Mouse (Mus musculus): ENCODE data around the gene Rhoc. TPM values are rescaled to one million over a fixed set of nuclear protein-coding genes. Genes with fewer than 3 reads are reported as not detected.

The Rhoc gene
- polyA plus RNA-seq, 1 experiment from 2014 or later, result 168 TPM

GRCm38 (mm10) chr3:104780561-104781420, 7.4 kb upstream of the Rhoc start, which contains the start of gene Ppm1j:
Ppm1j (plus strand) TSS chr3:104781056.
- H3K9me3 ChIP-seq (replicated peaks; ENCODE audit: control insufficient read depth, low read length), result no peaks in the 10 kb centered on the region
- H3K27me3 ChIP-seq (ENCODE audit: control insufficient read depth, insufficient read depth, low read length), result peaks cover 40% of the 10 kb centered on the region
- H3K4me1 ChIP-seq (ENCODE audit: control insufficient read depth, insufficient read depth, low read length), result peaks cover 18% of the 10 kb centered on the region
- H3K4me2 ChIP-seq (ENCODE audit: low read depth, low read length), result peak within 1 kb of the TSS; percentile 99
- no peaks in the 10 kb centered on the region for H3K36me3 ChIP-seq (ENCODE audit: control insufficient read depth, insufficient read depth, low read length)
- WGBS, result 2% methylated on average over 56 of the region's 56 CpGs
- peak within 1 kb of the TSS; percentile 52 for H3K4me3 ChIP-seq (replicated peaks; ENCODE audit: low read length)
- H3K9ac ChIP-seq (ENCODE audit: low read length), result peak within 1 kb of the TSS; percentile 65
- no peak within 1 kb of the TSS for H3K27ac ChIP-seq (ENCODE audit: low read length)
- ATAC-seq (ENCODE audit: insufficient read depth, low FRiP score), result peak; percentile 71; the same call in 1 of the 2 replicates

DNA sequence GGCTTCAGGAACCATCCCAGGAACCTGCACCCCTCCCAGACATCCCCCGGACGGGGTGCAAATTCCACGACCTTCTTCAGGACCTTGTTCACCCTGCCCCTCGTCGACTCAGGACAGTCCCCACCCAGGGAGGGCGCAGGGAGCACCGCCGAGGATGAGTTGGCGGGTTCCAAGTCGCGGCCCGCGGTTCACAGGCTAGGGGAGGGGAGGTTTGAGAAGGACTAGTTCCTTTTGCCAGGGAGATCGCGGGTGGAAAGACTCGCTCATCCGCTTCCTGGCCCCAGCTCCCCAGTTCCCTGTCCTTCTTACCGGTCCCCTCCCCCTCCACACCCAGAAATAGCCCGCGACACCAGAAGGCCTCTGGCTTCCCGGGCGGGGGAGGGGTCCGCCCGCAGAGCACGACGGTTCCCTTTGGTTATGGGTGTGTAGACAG, 6.7 kb upstream of the Rhoc start, which contains the start of gene Fam19a3:
Gene Fam19a3, minus strand, starts transcription at position 370 of the 433 bp plus-strand sequence.
- no peak for ATAC-seq (ENCODE audit: insufficient read depth, low FRiP score)
- Histone ChIP-seq H3K4me3 (replicated peaks; ENCODE audit: low read length) (peak within 1 kb of the TSS; percentile 52), H3K27ac (ENCODE audit: low read length) (no peak within 1 kb of the TSS), H3K4me2 (ENCODE audit: low read depth, low read length) (peak within 1 kb of the TSS; percentile 99), H3K27me3 (ENCODE audit: control insufficient read depth, insufficient read depth, low read length) (peaks cover 39% of the 10 kb centered on the region), H3K36me3 (ENCODE audit: control insufficient read depth, insufficient read depth, low read length) (no peaks in the 10 kb centered on the region), H3K4me1 (ENCODE audit: control insufficient read depth, insufficient read depth, low read length) (peaks cover 18% of the 10 kb centered on the region), H3K9me3 (replicated peaks; ENCODE audit: control insufficient read depth, low read length) (no peaks in the 10 kb centered on the region), H3K9ac (ENCODE audit: low read length) (peak within 1 kb of the TSS; percentile 65)
- WGBS, result under 1% methylated on average over 26 of the region's 26 CpGs

DNA sequence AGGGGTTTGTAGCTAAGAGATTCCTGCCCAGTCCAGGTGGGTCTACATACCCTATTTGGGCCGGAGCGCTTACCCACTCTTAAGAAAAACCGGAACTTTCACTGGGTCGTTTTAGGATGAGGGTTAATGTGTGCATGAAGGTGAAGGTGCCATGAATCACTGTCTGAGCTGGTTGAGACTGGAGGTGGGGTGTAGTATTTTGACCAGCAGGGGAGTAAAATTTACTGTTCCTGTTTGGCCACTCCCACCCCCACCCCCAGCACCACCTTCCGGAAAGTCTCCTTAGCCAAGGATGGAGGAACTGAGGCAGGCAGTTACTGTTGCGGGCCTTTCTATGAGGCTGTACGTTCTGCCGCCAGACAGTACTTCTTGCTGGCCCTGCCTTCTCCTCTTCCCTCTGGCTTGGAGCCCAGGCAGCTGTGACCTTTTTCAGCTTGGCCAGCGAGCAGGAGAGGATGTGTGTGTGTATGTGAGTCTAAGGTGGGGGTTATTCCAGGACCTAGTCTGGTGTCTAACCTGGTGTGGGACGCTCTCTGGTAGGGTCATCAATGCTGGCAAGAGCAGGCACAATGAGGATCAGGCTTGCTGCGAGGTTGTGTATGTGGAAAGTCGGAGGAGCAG, 6.0 kb upstream of the Rhoc start:
- peak overlapping the region; percentile 99 for H3K4me2 ChIP-seq (ENCODE audit: low read depth, low read length)
- no peaks in the 10 kb centered on the region for H3K9me3 ChIP-seq (replicated peaks; ENCODE audit: control insufficient read depth, low read length)
- H3K4me1 ChIP-seq (ENCODE audit: control insufficient read depth, insufficient read depth, low read length), result peaks cover 18% of the 10 kb centered on the region
- peaks cover 32% of the 10 kb centered on the region for H3K27me3 ChIP-seq (ENCODE audit: control insufficient read depth, insufficient read depth, low read length)
- ATAC-seq (ENCODE audit: insufficient read depth, low FRiP score), result no peak
- peak overlapping the region; percentile 65; the same call in 1 of the 2 replicates for H3K9ac ChIP-seq (ENCODE audit: low read length)
- peak overlapping the region; percentile 52 for H3K4me3 ChIP-seq (replicated peaks; ENCODE audit: low read length)
- no peaks in the 10 kb centered on the region for H3K36me3 ChIP-seq (ENCODE audit: control insufficient read depth, insufficient read depth, low read length)
- H3K27ac ChIP-seq (ENCODE audit: low read length), result no peak overlapping the region
- 23% methylated on average over 12 of the region's 12 CpGs for WGBS

DNA sequence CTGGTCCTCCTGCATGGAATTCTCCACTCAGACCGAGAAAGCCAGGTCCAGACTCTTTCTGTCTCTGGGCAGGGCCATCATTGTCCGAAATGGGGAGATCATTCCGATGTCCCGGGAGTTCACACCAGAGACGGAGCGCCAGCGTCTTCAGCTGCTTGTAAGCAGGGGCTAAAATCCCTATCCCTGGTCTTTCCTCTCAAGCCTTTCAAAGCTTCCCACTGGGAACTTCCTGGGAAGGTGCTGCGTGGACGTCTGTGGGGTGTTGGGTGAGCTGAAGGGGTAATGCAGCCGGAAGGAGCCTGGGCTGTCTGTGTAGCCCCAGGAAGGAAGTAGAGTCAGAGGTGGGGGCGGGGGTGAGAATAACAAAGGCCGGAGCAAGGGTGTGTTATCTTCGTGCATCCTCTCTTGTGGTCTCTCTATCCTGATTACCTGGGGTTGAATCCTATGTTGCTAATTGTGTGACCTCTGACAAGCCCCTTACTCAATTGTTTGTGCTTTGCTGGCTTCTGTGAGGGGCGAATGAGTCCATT, 4.1 kb upstream of the Rhoc start:
- Histone ChIP-seq H3K9me3 (replicated peaks; ENCODE audit: control insufficient read depth, low read length) (no peaks in the 10 kb centered on the region), H3K27me3 (ENCODE audit: control insufficient read depth, insufficient read depth, low read length) (peaks cover 22% of the 10 kb centered on the region), H3K4me1 (ENCODE audit: control insufficient read depth, insufficient read depth, low read length) (peaks cover 18% of the 10 kb centered on the region), H3K9ac (ENCODE audit: low read length) (no peak overlapping the region), H3K4me2 (ENCODE audit: low read depth, low read length) (no peak overlapping the region), H3K4me3 (replicated peaks; ENCODE audit: low read length) (no peak overlapping the region), H3K27ac (ENCODE audit: low read length) (no peak overlapping the region), H3K36me3 (ENCODE audit: control insufficient read depth, insufficient read depth, low read length) (no peaks in the 10 kb centered on the region)
- no peak for ATAC-seq (ENCODE audit: insufficient read depth, low FRiP score)
- WGBS, result 46% methylated on average over 14 of the region's 14 CpGs

GRCm38 (mm10) chr3:104785284-104785683, 2.9 kb upstream of the Rhoc start:
- no peaks in the 10 kb centered on the region for H3K36me3 ChIP-seq (ENCODE audit: control insufficient read depth, insufficient read depth, low read length)
- H3K9ac ChIP-seq (ENCODE audit: low read length), result no peak overlapping the region
- H3K27me3 ChIP-seq (ENCODE audit: control insufficient read depth, insufficient read depth, low read length), result peaks cover 11% of the 10 kb centered on the region; the same call in 1 of the 2 replicates
- no peak for ATAC-seq (ENCODE audit: insufficient read depth, low FRiP score)
- no peak overlapping the region for H3K27ac ChIP-seq (ENCODE audit: low read length)
- no peaks in the 10 kb centered on the region for H3K9me3 ChIP-seq (replicated peaks; ENCODE audit: control insufficient read depth, low read length)
- no peak overlapping the region for H3K4me3 ChIP-seq (replicated peaks; ENCODE audit: low read length)
- H3K4me2 ChIP-seq (ENCODE audit: low read depth, low read length), result no peak overlapping the region
- 92% methylated on average over 6 of the region's 6 CpGs for WGBS
- peaks cover 22% of the 10 kb centered on the region for H3K4me1 ChIP-seq (ENCODE audit: control insufficient read depth, insufficient read depth, low read length)

DNA sequence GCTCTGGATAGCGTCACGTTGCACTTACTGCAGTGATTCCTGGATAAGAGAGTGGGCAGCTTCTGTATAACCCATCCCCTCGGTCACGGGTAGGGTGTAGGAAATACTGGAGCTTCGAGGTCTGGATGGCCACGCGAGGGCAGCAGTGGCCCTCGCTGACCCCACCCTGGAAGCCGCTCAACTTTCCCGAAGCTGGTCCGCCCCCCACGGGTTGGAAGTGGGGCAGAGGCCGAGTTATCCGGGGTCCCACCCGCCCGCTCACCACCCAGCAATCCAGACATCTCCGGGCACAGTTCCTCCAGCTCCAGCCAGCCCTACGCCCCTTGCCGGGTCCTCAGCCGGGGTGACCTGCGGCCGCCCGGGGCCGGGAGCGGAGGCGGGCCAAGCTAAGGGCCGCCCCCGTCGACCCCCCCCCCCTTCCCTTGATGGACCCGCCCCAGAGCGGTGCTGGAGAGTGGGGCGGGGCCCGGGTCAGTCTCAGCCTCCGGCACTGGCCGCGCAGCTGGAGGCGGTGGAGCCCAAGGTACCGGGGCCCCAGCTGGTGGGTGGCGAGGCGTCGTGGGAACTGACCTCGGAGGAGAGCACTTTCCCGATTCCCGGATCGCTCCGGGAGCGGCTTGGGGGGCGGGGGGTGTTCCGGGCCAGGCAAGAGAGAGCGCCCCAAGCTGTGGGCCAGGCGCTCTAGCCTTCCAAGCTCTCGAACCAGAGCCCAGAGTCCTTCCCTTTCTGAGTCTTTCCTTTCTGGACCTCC, 561 bp downstream of the Rhoc start:
- WGBS, result under 1% methylated on average over 52 of the region's 52 CpGs
- Histone ChIP-seq H3K4me3 (replicated peaks; ENCODE audit: low read length) (peak overlapping the region; percentile 75), H3K4me2 (ENCODE audit: low read depth, low read length) (peak overlapping the region; percentile 81), H3K36me3 (ENCODE audit: control insufficient read depth, insufficient read depth, low read length) (0 out of 2 replicates have a peak, but pooled peaks cover 9% of the 10 kb centered on the region), H3K27ac (ENCODE audit: low read length) (peak overlapping the region; percentile 93), H3K9me3 (replicated peaks; ENCODE audit: control insufficient read depth, low read length) (no peaks in the 10 kb centered on the region), H3K27me3 (ENCODE audit: control insufficient read depth, insufficient read depth, low read length) (no peaks in the 10 kb centered on the region), H3K4me1 (ENCODE audit: control insufficient read depth, insufficient read depth, low read length) (peaks cover 33% of the 10 kb centered on the region), H3K9ac (ENCODE audit: low read length) (peak overlapping the region; percentile 87)
- ATAC-seq (ENCODE audit: insufficient read depth, low FRiP score), result peak; percentile 92

DNA sequence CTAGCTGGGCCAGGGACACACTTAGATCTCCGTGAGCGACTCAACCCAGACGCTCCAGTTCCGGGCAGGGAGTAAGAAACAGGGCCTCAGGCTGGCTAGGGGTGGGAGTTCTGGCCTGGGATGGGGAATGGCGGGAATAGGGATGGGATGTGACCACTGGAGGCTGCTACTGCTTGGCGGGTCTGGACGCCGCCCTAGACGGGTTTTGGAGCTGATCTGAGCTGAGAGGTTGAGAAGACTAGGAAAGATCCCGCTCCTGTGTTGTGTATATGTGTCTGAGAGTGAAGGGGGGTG, 1.1 kb downstream of the Rhoc start:
- H3K9ac ChIP-seq (ENCODE audit: low read length), result peak overlapping the region; percentile 87
- H3K4me3 ChIP-seq (replicated peaks; ENCODE audit: low read length), result peak overlapping the region; percentile 75
- no peaks in the 10 kb centered on the region for H3K9me3 ChIP-seq (replicated peaks; ENCODE audit: control insufficient read depth, low read length)
- H3K4me2 ChIP-seq (ENCODE audit: low read depth, low read length), result peak overlapping the region; percentile 81
- 3% methylated on average over 10 of the region's 10 CpGs for WGBS
- peak overlapping the region; percentile 93 for H3K27ac ChIP-seq (ENCODE audit: low read length)
- no peaks in the 10 kb centered on the region for H3K27me3 ChIP-seq (ENCODE audit: control insufficient read depth, insufficient read depth, low read length)
- peaks cover 38% of the 10 kb centered on the region for H3K4me1 ChIP-seq (ENCODE audit: control insufficient read depth, insufficient read depth, low read length)
- H3K36me3 ChIP-seq (ENCODE audit: control insufficient read depth, insufficient read depth, low read length), result 0 out of 2 replicates have a peak, but pooled peaks cover 9% of the 10 kb centered on the region
- ATAC-seq (ENCODE audit: insufficient read depth, low FRiP score), result no peak

DNA sequence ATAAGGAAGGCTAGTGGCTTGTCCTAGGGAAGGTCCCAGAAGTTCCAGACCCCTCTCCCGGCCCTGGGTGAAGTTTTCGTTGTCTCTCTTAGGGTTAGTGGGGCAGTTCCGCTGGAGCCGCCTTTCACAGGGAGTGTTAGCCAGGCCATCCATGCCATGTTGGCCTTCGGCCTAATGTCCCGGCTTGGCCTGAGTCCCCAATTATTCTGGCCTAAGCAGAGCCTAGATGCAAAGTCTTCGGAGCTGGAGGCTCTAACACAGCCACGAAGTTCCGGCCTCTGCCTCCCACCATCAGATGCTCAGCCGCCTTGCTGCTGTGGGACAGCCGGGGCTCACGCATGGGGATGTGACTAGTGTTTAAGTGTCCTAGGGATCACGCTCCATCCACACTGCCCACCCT, 1.6 kb downstream of the Rhoc start:
- Histone ChIP-seq H3K36me3 (ENCODE audit: control insufficient read depth, insufficient read depth, low read length) (0 out of 2 replicates have a peak, but pooled peaks cover 9% of the 10 kb centered on the region), H3K27me3 (ENCODE audit: control insufficient read depth, insufficient read depth, low read length) (no peaks in the 10 kb centered on the region), H3K4me2 (ENCODE audit: low read depth, low read length) (peak overlapping the region; percentile 81), H3K9ac (ENCODE audit: low read length) (peak overlapping the region; percentile 87), H3K4me1 (ENCODE audit: control insufficient read depth, insufficient read depth, low read length) (peaks cover 44% of the 10 kb centered on the region), H3K9me3 (replicated peaks; ENCODE audit: control insufficient read depth, low read length) (no peaks in the 10 kb centered on the region), H3K27ac (ENCODE audit: low read length) (peak overlapping the region; percentile 93), H3K4me3 (replicated peaks; ENCODE audit: low read length) (peak overlapping the region; percentile 75)
- WGBS, result 32% methylated on average over 13 of the region's 13 CpGs
- no peak for ATAC-seq (ENCODE audit: insufficient read depth, low FRiP score)
